Mouse (Mus musculus) embryonic fibroblast, embryonic 13.5 days (primary cell): ENCODE data around the gene Zan.
A peak's percentile ranks its signal among the peaks of the same experiment; 100 is the strongest.

Source experiments
- CTCF ChIP-seq: IDR thresholded peaks from 2 replicates; pipeline ENCODE4 v1.5.1; 2011; ENCODE audit warnings: mild to moderate bottlenecking, control low read depth, low read length, moderate library complexity, borderline replicate concordance; ENCODE audit not compliant: insufficient read depth
- POLR2A ChIP-seq: IDR thresholded peaks from 2 replicates; pipeline ENCODE4 v1.6.1; 2011; ENCODE audit warnings: low read depth, mild to moderate bottlenecking, control low read depth, low read length, moderate library complexity

DNA sequence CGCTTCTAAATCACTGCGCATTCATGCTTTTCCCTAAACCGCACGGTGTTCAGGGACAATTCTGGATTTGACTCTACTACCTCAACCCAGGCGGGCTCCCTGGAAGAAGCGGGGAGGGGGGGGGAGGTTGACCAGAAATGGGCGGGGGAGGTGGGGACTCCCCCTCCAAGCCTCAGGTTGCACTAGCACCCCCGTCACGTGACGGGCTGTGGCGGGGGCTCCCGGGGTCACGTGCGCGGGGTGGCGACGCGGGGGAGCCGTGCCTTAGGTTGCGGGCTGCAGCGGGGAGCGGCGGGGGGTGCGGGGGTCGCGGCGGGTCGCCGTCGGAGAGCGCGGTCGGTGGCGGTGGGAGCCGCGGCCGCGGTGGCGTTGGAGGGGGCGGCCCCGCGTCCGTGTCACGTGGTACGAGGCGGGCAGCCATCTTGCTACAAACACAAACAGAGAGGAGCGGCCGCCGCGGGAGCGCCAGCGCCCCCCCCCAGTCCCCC, 33.2 kb upstream of the Zan start:
- TF ChIP-seq POLR2A, result peak; percentile 40; the same call in 1 of the 2 replicates
- no peak for TF ChIP-seq CTCF
